Mouse (Mus musculus): Measurements from ENCODE around the gene Pde4dip.

DNA sequence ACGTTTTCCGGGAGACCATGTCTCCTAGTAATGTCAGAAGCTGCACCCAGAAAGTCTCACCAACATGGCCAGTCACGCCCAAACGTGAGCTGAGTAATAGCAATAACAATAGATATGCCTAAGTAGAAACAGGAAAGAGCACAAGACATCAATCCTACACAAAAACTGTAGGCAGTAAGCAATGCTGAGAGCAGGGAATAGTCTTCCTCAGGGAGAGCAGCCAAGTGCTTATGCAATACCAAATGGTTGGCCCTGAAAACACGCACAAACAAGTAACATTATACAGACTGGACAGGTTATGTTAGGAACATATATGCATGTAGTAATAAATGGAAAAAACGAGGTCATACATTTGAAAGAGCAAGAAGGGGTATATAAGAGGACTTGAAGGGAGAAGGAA, 239.0 kb downstream of the Pde4dip start:
- no peak for TF ChIP-seq CTCF (IDR thresholded peaks at IDR 0.05; ENCODE audit: insufficient read depth, low read depth, low read length)
- no peak for TF ChIP-seq POLR2A (IDR thresholded peaks at IDR 0.05; ENCODE audit: insufficient read depth, low read depth, low read length)

Data from olfactory bulb, adult 2 months (tissue).